Mouse (Mus musculus) activated CD4-positive, CD25-positive, alpha-beta regulatory T cell, adult 4 months (primary cell): ENCODE results near the gene Clic1. TPM values are rescaled to one million over a fixed set of nuclear protein-coding genes. Genes with fewer than 3 reads are reported as not detected.

Experiments
- ATAC-seq: one replicate; pipeline ENCODE4 v1.8.0; 2017
- polyA plus RNA-seq, 2 experiments: library from polyadenylated mRNA; unstranded; fragments of 100-300 nt; shearing (Covaris generic); gene quantifications; one replicate each; pipeline ENCODE4 v1.2.1; 2017

Gene Clic1
- polyA plus RNA-seq, 2 experiments from 2014 or later, result 464 to 670 TPM

DNA sequence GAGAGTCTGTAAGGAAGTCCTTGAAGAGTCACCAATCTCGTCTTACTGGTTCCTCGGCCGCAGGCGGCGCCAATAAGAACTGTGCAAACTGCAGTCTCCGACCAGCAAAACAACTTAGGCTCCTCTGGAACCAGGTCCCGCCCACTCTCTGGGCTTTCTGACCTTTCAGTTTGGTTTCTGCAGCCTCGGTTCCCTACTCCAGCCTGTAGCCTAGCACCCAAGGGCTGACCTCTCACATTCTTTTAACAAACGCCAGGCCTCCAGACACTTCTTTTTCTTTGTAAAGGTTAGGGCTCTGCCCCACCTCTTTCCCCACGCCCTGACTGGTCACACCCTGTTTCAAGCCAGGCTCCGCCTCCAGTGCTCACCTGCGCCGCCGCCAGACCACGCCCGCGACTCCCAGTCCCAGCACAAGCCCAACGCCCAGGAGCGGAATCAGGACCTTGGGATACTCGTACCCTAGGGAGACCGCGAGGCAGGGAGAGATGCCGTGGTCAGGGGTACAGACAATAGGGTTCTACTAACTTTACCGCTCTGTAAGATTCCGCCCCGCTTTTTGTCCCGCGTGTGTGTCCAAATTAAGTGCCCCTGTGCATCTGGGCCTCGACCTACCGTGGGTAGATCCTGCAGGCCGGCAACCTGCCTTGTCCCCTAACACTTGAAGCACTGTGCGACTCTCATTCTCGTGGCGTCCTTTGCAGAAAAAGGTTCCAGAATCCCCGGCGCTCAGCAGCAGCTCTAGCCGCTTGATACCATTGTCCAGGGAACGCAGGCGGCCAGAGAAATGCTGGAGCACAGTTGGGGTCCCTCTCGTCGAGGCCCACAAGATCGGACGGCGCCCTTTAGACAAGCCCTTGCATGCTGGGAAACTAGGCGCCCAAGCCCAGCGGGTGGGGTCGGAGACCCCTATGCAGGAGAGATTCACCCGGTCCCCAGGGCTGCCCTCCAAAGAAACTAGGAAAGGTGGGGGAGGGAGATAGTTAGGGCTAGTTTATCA lies 15.5 kb downstream of the Clic1 start, which contains the start of gene Ly6g6c:
Ly6g6c (plus strand) TSS at position 438 of the 997 bp plus-strand sequence.
- ATAC-seq, result peak; percentile 23

DNA sequence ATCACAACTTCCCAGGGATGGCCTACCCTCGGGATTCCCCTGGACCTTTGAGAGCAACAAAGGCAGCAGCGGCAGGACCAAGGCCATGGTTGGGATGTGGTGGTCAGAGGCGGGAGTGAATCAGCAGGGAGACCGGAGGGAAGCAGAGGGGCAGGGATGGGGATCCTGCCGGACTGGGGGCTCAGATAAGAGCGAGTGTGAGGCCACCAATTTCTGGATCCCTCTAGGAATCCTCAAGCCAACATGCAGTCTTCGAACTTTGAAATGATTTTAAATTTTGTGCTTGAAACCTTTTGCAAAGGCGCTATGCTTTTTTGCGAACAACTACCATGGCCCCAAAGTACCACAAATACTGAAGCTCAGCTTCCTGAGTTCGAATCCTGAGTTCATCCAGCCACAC lies 16.3 kb downstream of the Clic1 start, which contains the start of gene Mpig6b:
Mpig6b (minus strand) TSS at position 101 of the 400 bp plus-strand sequence.
- no peak for ATAC-seq

DNA sequence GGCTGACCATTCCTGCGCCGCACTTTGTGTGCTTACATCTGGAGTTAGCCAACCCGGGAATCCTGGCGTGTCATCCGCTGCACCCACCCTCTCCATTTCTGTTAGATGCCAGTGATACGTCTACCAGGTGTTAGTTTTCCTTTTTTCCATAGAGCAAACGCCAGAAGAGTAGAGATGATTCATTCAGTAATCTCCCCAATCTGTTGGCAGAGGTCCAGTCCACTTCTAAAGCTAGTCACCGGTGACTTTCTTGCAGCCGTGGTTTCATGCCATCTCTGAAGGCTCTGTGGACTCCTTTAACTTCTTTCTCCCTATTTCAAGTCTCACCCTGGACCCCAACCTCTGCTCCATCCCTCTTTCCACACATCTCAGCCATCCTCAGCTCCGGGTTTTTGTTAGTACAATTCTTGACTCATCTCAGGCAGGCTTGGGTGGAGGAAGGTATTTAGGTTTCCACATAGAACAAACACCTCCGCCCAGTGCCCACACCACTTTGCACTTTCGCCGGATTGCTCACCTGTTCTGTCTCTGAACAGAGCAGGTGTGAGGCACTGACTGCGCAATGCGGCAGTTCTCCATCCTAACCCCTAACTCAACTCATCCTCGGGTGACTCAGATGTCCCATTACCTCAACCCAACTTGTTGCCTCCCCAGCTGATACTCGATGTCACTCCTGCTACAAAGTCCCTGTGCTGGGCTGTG lies 18.6 kb downstream of the Clic1 start:
- ATAC-seq, result no peak

DNA sequence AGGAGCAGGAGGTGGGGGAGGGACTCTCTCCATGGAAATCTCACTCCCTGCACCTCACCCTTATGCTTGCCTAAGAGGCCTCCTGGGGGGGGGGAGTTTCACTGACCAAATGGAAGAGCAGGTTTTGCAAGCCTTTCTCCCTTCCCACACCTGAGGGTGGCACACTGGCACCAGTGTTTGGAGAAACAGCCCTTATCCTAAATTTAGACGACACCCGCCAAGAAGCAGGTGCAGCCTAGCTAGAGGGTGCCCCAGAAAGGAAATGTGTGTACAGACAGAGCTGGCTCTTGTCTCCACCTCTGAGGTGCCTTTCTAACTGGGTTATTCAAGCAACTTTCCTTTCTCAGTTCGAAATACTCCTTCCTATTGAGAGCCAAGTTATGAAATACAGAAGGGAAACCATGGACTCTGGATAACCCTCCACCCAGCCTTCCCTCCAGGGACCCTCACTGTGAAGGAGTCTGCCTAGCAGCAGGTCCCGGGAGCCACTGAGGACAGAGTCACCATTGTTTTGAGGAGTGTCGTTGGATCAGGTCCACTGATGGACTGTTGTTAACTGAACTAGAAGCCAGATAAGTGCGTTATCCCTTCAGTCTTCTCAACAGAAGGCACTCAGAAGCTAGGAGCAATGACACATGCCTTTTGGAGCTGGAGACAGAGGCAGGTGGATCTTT lies 20.9 kb downstream of the Clic1 start:
- ATAC-seq, result no peak

DNA sequence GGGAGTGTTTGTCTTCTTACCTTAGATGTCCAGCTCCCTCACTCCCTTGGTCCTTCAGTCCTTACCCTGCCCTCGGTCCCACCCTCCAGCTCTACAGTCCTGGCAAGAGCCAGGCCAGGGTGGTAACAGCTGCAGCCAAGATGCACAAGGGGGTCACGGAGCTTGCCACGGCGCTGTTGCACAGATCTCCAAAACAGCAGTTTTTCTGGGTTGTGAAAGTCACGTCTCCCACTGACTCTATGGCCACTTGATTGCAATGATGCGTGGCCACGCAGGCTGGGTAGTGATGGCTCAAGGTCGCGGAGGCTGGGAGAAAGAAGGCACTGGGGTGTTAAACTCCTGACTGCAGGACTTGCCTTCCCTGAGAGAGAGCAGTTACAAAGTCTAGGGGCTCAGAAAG lies 21.7 kb downstream of the Clic1 start:
- no peak for ATAC-seq

DNA sequence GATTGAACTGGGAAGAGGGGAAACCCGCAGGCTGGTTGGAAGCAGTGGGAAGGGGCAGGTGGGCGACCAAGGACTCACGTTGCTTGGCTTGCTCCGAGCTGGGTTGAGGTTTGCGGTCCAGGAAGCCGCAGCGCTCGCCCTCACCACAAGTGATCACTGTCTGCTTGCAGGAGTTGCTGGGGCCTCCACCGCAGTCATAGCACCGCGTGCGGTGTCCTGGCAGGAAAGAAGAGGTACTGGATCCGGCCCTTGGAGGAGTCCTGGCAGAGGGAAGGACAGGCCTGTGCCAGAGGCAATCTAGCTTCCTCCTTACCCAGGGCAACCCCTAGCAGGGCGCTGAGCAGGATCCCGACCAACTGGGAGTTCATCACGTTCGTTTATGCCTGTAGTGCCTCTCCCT lies 24.3 kb downstream of the Clic1 start:
- no peak for ATAC-seq

DNA sequence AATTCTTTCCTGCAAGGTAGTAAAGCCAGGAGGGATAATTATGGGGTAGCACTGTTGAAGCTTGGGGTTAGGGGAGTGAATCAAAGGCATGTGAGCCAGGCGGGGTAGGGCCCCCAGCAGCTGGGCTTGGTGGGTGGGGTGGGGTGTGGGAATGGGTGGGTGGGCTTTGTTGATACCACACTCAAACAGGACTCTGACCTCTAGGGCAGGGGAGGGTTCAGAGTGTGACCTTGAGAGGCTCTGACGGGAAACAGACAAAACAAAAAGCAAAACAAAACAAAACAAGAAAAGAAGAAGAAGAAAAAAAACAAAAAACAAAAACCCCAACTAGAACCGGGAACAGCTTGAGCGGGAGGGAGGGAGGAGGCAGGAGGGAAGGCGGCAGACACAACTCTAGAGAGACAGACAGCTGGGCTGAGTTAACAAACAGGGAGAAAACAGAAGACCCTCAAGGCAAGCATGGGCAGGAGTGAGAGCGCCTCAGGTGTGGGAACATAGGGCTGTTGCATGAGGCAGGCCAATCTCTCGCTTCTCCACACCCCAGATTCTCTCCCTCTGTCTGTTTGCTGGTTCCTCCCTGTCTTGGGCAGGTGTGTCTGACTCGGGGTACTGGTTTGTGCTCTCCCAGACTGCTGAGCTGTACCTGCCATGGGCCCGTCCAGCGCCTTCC lies 26.9 kb downstream of the Clic1 start, which contains the start of gene Ly6g6e:
Ly6g6e (plus strand) TSS at position 396 of the 670 bp plus-strand sequence.
- no peak for ATAC-seq

DNA sequence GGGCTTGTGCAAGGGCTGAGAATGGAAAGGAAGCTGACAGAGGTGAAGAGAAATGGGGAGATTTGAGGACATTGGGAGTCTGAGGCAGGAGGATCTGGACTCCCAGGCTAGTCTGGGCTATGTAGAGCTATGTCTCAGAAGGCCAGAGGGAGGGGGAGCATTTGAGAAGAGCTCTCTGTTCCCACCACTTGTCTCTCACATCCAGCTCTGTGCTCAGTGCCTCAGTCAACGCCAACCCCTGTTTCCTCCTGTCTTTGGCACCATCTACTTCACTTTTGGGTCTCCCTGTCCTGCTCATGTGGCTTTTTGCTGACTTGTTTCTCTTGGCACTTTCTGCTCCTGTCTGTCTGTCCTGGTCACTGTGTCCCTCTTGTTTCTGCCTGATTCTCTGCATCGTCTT lies 27.5 kb downstream of the Clic1 start:
- no peak for ATAC-seq

DNA sequence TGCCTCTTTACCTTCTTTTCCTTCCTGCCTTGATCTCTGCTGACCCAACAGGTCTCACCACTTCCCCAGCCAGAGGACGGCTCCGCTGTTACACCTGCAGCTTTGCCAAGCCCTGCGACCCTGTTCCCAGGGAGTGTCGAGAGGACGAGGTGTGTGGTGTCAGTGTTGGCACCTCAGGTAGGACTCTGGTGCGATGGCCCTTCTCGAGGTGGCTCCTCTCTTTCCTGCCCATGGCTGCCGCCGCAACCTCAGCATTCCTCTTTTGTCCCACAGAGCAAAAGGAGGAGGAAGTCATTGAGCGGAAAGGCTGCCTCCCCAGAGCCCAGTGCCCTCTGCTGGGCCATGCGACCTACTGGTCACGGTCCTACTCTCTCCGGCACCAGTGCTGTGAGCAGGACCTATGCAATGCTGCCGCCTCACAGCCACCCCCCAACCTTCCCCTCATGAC lies 28.0 kb downstream of the Clic1 start, which contains the start of gene Ly6g6d:
Ly6g6d (minus strand) TSS at position 280 of the 448 bp plus-strand sequence.
- no peak for ATAC-seq

DNA sequence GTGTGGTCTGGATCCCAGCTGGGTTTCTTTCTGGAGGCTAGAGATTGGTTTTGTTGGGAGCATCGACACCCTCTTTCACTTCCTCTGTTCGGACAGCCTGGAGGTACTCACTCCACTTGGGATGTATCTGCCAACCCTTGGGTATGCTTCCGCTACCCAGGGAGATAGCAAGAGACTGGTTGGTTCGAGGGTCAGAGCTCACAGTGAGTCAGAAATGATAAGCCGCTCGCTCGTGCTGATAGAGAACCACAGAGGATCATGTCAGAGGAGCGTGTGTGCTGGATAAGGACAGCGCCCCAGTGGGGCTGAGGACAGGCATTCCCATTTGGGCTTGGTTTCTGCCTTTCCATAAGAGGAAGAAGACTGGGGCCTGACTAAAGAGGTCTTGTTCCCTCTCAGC lies 30.0 kb downstream of the Clic1 start:
- no peak for ATAC-seq

DNA sequence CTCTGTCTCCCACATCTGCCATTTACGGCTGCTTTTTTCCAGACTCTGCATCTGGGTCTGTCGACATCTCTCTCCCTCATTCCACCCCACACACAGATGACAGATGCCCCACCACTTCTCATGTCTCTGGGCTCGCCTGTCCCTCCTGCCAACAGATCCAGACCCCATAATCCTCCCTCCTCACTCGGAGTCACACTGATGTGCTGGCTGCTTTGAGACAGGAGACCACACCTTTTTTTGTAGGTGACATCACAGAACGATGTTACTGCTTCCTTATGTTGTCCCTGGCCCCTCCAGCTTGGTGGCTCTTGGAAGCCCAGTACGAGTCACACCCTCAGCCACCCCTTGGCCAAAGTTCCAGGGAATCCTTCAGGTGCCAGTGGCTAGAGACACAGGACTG lies 30.5 kb downstream of the Clic1 start:
- no peak for ATAC-seq

DNA sequence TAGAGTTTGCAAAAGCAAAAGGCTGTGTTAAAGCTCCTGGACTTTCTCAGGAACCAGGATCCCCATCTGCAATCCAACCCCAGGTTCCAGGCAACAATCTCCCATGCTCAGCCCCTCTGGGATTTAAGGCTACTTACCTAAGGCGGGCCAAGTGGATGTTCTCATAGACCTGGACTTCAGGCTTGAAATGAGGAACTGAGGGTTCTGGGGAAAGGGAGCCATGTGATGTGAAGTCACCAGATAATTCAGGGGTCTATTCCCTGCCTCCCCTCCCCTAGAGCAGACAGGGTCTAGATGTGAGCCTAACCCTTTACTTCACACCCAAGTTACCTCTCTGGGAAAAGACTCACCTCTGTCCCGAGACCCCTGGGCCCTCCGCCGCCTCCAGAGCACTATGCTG lies 30.9 kb downstream of the Clic1 start:
- no peak for ATAC-seq

DNA sequence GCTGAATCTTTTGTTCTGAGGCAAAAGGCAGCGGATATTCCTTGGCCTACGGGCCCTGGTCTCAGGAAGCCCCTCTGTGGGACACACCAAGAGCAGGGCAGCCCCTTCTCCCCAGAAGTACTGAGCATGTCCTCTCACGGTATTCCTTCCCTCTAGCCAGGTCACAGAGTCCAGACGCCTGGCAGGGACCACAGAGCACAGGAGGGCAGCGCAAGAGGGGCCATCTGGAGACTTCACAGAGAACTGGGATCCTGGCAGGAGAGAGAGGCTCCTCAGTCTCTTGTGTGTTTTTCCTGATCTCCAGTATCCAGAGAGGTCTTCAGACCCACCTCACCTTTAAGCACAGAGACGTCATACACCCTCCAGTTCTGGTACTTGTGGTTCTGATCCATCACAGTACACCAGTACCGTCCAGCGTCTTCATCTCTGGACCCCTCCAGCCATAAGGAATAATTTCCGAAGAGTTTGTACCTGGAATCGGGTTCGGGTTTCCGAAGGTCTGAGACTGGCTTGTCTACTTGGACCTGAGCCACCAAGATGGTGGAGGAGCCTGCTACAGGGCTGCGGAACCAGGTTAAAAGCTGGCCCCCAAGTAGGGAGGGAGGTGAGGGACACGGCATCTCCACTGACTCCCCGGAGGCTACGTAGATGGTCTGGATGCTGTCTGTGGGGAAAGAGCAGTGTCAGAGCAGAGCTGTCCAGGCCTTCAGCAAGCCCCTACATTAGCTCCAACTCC lies 33.2 kb downstream of the Clic1 start:
- ATAC-seq, result no peak

DNA sequence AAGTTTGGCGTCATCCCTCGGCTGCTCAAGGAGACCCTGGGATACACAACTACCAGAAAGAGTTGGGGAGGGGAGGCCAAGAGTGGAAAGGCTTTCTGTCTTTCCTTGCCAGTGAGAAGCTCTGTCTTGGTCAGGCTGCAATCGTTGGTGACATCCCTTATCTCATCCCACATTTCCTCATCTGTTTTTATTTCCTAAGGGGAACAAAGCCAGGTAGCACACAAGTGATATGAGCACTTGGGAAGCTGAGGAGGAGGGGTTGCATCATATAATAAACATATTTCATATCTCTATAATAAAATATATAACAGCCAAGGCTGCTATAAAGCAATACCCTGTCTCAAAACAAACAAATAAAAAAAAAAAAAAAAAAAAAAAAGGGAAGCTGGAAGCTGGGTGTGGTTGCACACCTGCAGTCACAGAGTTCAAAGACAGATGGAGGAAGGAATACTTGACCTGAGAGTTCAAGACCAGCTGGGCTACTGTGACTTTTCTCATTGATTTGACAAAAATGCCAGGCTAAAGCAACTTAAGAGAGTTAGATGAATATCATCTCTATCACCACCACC lies 34.2 kb downstream of the Clic1 start:
- ATAC-seq, result no peak

DNA sequence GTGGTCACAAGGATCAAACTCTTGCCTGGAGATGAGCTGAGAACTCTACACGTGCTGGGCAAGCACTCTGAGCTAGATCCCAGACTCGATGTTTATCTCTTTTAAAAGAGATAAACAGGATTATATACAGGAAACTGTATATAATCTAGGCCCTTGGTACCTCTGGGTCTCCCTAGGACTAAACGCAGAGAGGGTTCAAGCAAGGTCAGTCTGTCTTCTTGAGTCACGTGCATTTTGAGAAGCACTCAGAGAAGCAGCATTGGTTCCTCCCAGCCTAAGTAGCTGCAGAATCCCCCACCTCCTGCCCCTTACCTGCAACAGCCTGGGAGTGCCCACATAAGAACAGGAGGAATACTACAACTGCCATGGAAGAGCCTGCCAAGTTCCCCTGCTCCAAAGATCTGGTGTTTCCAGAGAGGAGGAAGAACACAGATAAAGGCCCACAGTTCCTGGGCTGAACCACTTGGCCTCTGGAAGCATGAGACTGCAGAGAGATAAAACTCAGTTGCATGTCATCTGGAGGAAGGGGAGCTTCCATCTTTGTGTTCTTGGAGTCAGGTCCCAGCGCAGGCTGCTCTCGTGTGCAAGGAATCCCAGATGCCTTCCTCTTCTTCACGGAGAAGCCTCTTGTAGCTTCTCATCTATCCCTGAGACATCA lies 35.6 kb downstream of the Clic1 start, which contains the start of gene Ly6g6f:
Ly6g6f (minus strand) TSS at position 403 of the 658 bp plus-strand sequence.
- no peak for ATAC-seq

DNA sequence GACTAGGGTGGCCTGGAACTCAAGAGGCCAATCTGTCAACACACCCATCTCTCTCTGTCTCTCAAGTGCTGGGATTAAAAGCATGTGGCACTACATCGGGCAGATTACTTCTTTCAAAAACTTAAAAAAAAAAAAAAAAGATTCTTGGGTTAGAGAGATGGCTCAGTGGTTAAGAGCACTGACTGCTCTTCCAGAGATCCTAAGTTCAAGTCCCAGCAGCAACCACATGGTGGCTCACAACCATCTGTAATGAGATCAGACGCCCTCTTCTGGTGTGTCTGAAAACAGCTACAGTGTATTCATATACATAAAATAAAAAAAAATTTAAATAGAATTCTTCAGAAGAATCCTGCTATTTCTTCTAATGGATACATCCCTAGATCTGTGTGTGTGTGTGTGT lies 38.4 kb downstream of the Clic1 start:
- no peak for ATAC-seq

DNA sequence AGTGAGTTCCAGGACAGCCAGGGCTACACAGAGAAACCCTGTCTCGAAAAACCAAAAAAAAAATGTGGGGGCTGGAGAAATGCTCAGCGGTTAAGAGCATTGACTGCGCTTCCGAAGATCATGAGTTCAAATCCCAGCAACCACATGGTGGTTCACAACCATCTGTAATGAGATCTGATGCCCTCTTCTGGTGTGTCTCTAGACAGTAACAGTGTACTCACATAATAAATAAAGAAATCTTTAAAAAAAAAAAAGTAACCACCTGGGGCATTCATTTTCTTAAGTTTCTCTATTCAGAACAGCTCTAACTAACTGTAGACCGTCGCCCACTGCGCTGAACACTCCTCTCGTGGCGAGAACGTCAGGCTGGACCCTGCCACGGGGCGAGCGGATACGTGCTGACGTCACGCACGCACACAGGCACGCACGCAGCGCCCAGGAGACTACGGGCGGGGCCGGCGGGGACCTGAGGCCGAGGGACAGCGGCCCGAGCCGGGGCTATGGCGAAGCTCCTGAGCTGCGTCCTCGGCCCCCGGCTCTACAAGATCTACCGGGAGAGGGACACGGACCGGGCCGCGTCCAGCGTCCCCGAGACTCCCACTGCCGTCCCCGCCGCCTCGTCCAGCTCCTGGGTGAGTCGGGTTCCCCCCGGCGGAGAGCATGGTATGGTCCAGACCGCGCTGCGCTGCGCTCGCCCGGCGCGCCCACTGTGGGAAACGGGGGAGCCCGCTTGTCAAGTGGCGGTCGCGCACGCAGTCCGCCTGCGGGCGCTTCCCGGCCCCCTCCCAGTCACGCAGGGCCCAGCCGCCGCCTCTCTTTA lies 39.3 kb downstream of the Clic1 start, which contains the start of gene Abhd16a:
Abhd16a (plus strand) TSS at position 439 of the 820 bp plus-strand sequence.
- peak; percentile 93 for ATAC-seq

DNA sequence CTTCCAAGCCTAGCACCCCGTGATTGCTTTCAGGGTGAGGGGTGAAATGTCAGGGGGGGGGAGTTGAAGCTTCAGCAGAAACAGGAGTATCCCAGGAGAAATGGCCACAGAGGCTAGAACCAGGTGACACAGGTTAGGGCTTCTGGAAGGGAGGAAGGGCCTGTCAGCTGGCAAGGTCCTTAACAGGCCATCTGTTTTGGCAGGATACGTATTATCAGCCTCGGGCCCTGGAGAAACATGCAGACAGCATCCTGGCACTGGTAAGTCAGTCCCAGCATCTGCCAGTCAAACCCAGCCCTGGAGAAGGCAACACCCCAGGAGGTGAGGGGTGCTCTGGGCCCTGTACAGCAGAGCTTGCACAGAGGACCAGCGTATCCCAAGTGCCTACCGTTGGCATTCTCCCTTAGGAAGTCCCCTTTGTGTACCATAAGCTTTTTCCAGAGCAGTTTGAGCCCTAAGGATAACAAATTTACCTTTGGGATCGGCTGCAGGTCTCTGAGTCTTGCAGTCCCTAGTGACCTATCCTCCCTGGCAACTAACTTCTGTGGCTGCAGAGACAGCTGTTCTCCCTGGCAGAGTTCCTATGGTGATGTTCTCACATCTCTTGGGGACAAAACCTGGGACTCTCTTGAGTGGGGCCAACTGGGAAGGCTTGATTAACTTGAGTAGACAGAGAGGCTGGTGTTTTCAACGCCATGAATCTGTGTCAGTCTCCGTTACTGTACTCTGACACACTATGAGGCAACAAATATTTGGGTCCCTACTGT lies 40.6 kb downstream of the Clic1 start:
- no peak for ATAC-seq
